Mouse (Mus musculus): ENCODE data around the gene Fntb. TPM values are rescaled to one million over a fixed set of nuclear protein-coding genes. Genes with fewer than 3 reads are reported as not detected.
"Not testable (repeated sequence)": the region's sequence is repeated elsewhere in the genome, so short reads cannot be mapped to it uniquely, and the experiment has no call there.

Gene Fntb
- polyA plus RNA-seq, 1 experiment from 2014 or later: 45.9 TPM

DNA sequence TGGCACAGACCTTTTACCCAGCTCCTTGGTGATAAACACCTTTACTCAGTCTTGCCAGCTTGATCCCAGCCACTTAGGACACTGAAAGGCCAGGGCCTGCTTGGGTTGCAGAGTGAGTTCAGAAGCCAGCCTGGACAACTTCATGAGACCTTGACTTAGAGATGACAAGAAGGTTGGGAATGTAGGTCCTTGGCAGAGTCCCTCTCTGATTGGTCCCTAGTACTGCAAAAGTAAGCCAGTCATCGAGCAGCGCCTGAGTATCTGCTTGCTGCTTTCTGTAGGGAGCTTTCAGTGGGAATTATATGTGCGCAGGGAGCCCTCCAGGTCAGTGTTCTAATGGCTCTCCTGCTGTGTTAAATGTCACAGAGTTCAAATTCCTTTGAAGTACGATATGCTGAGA is 9.7 kb downstream of the Fntb start:
- Histone ChIP-seq H3K9ac (no peak overlapping the region), H3K36me3 (no peaks in the 10 kb centered on the region), H3K4me3 (no peak overlapping the region), H3K27me3 (no peaks in the 10 kb centered on the region), H3K27ac (no peak overlapping the region), H3K4me2 (replicated peaks) (no peak overlapping the region), H3K9me3 (no peaks in the 10 kb centered on the region), H3K4me1 (no peaks in the 10 kb centered on the region)
- WGBS: 58% methylated on average over 4 of the region's 4 CpGs
- ATAC-seq (ENCODE audit: insufficient number of reproducible peaks, insufficient read depth, low FRiP score, low TSS enrichment): no peak

DNA sequence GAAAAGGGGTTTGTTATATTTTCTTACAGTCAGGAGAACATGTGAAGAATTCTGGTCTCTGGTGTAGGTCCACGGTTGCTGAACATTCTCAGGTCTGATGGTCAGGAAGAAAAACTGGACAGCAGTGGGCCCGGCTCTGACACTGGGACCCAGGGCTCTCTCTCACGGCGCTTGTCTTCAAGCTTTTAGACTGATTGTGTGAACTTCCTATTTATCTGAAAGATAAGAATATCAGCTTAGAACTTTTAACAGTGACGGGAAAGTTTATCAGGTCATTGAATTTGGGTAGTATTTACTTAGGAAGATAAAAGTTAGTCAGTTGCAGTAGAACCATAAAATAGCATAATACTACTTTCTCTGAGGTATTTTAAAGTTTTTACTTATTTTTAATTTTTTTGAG is 11.5 kb downstream of the Fntb start:
- 93% methylated on average over 5 of the region's 5 CpGs for whole genome bisulfite sequencing
- Histone ChIP-seq H3K4me3 (no peak overlapping the region), H3K4me2 (replicated peaks) (no peak overlapping the region), H3K9me3 (no peaks in the 10 kb centered on the region), H3K36me3 (no peaks in the 10 kb centered on the region), H3K9ac (no peak overlapping the region), H3K27ac (no peak overlapping the region), H3K27me3 (no peaks in the 10 kb centered on the region), H3K4me1 (no peaks in the 10 kb centered on the region)
- no peak for ATAC-seq (ENCODE audit: insufficient number of reproducible peaks, insufficient read depth, low FRiP score, low TSS enrichment)

DNA sequence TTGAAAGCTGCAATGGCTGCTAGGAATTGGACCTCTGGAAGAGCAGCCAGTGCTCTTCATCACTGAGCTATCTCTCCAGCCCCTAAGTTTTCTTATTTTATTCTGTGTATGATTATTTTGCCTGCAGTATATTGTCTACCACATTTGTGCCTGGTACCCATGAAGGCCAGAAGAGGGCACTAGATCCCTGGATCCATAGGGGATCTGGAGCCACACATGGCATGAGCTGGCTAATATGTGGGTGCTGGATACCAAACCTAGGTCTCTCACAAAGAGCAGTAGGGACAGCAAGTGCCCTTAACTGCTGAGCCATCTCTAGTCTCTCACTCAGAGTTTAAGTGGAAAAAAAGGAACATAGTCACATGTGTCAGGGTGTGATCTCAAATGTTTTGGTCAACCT is 12.5 kb downstream of the Fntb start:
- Histone ChIP-seq H3K27me3 (no peaks in the 10 kb centered on the region), H3K27ac (no peak overlapping the region), H3K4me3 (no peak overlapping the region), H3K9me3 (no peaks in the 10 kb centered on the region), H3K4me2 (replicated peaks) (no peak overlapping the region), H3K9ac (no peak overlapping the region), H3K36me3 (no peaks in the 10 kb centered on the region), H3K4me1 (no peaks in the 10 kb centered on the region)
- no peak for ATAC-seq (ENCODE audit: insufficient number of reproducible peaks, insufficient read depth, low FRiP score, low TSS enrichment)

DNA sequence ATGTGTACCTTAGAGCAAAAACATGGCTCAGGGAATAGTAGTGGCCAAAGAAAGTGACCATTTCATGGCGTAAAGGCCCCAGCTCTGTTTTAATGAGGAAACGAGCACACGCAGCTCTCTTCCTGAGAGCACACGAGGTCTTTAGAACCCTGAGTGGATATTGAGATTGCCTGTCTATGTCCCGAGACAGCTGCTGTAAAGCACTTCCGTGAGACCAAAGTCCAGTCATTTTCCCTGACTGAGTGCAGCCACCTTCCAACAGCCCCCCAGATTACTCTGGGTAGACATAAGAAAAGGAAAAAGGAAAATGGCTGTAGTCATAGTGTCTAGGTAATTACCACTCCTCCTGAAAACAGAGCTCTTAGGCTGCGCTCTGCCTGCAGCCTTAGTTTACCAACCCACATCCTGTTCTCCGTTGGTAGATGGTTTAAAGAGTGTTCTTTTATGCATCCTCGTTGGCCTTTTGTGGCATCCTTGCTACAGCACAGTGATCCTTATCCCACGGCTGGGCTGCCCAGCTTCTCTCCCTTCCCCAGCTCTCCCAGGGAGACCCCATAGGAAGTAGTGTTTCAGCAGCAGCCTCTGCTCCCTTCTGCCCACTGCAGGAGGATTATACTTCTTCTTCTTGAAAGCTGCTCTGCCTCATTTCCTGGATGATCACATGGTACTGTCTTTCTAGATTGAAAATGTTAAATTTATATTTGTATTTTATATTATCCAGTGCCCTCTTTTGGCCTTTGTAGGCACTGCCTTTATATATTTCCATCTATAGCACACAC is 13.1 kb downstream of the Fntb start:
- Histone ChIP-seq H3K36me3 (no peaks in the 10 kb centered on the region), H3K9ac (no peak overlapping the region), H3K4me2 (replicated peaks) (no peak overlapping the region), H3K4me3 (no peak overlapping the region), H3K9me3 (no peaks in the 10 kb centered on the region), H3K4me1 (no peaks in the 10 kb centered on the region), H3K27me3 (no peaks in the 10 kb centered on the region), H3K27ac (no peak overlapping the region)
- 86% methylated on average over 10 of the region's 10 CpGs for WGBS
- ATAC-seq (ENCODE audit: insufficient number of reproducible peaks, insufficient read depth, low FRiP score, low TSS enrichment): no peak

DNA sequence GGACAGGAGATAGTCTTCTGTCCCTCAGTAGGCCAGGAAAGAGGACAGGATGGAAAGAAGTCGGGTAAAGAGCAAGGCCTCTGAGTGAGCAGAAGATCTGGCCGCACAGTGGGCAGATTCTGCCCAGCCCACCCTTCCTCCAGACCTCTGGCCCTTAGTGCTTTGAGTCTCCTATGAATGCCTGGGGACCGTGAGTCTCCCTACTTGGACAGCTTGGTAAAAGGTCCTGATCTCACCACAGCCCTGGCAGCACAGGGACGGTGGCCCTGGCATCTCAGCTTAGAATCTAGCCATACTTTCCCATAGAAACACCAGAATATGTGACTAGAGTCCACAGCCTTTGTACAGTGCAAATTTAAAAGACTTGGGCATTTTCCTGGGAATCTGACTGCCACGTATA is 14.6 kb downstream of the Fntb start:
- no peaks in the 10 kb centered on the region for H3K27me3 ChIP-seq
- H3K4me2 ChIP-seq (replicated peaks): no peak overlapping the region
- WGBS: 84% methylated on average over 5 of the region's 5 CpGs
- no peak overlapping the region for H3K4me3 ChIP-seq
- H3K9ac ChIP-seq: no peak overlapping the region
- ATAC-seq (ENCODE audit: insufficient number of reproducible peaks, insufficient read depth, low FRiP score, low TSS enrichment): no peak
- H3K36me3 ChIP-seq: no peaks in the 10 kb centered on the region
- H3K4me1 ChIP-seq: no peaks in the 10 kb centered on the region
- H3K27ac ChIP-seq: no peak overlapping the region
- H3K9me3 ChIP-seq: no peaks in the 10 kb centered on the region

DNA sequence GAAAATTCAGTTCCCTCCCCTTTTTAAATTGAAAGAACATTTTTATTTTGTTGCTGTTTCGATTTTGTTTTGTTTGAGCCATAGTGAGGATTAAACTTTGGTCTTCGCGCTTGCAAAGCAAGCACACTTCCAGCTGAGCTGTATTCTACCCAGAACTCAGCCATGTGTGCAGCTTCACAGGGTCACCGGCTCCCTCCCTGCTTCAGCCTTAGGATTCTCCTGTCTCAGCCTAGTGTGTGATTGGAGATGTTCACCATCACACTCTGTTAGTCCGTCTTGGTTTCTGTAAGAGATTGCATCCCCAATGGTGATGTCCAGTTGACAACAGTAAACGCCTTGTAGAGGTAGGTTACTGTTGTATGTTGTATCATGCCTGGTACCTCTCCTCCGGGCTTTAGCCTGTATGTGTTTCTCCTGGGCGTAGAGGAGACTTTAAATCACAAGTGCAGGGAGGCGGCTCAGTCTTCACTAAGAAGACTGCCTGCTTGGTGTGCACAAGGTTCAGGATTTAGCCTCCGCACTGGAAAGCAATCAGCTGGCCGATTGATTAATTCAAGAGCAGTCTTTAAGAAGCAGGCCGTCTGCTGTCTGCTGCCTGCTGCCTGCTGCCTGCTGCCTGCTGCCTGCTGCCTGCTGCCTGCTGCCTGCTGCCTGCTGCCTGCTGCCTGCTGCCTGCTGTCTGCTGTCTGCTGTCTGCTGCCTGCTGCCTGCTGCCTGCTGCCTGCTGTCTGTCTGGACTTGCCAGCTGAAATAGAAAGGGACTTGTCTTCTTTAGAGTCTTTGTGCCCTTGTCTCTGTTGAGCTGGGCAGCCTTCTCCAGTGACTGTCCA is 15.5 kb downstream of the Fntb start:
- no peak overlapping the region for H3K4me3 ChIP-seq
- no peaks in the 10 kb centered on the region for H3K4me1 ChIP-seq
- no peak overlapping the region for H3K9ac ChIP-seq
- H3K27me3 ChIP-seq: no peaks in the 10 kb centered on the region
- H3K4me2 ChIP-seq (replicated peaks): no peak overlapping the region
- no peaks in the 10 kb centered on the region for H3K9me3 ChIP-seq
- no peak overlapping the region for H3K27ac ChIP-seq
- 72% methylated on average over 12 of the region's 12 CpGs for WGBS
- no peak for ATAC-seq (ENCODE audit: insufficient number of reproducible peaks, insufficient read depth, low FRiP score, low TSS enrichment)
- H3K36me3 ChIP-seq: no peaks in the 10 kb centered on the region

DNA sequence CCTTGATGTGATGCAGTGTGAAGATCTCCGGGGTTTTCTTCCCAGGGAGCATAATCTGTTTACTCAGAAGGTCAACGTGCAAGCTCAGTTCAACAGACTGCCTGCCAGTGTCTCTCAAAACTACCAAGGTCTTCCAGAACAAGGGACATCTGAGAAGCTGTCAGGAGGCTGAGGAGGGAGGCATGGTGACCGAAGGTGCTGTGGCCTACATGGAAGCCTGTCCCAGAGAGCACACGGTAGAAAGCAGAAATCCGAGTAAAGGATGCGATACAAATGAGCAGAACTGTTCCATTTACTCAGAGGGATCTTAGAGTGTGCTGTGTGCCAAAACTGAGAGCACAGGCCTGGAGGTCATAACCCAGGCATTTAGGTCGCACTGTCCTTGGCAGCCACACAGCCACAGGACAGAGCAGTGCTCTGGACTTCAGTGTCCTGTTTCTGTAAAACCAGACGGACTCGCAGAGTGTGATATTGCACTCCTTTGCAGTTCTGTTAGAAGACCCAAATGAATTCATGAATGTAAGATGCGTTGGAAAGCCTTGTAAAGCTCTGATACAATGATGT is 18.7 kb downstream of the Fntb start:
- H3K27ac ChIP-seq: no peak overlapping the region
- H3K9ac ChIP-seq: no peak overlapping the region
- 64% methylated on average over 10 of the region's 10 CpGs for WGBS
- H3K4me1 ChIP-seq: no peaks in the 10 kb centered on the region
- no peaks in the 10 kb centered on the region for H3K27me3 ChIP-seq
- no peak overlapping the region for H3K4me3 ChIP-seq
- no peak for ATAC-seq (ENCODE audit: insufficient number of reproducible peaks, insufficient read depth, low FRiP score, low TSS enrichment)
- no peaks in the 10 kb centered on the region for H3K36me3 ChIP-seq
- H3K9me3 ChIP-seq: no peaks in the 10 kb centered on the region
- H3K4me2 ChIP-seq (replicated peaks): no peak overlapping the region

DNA sequence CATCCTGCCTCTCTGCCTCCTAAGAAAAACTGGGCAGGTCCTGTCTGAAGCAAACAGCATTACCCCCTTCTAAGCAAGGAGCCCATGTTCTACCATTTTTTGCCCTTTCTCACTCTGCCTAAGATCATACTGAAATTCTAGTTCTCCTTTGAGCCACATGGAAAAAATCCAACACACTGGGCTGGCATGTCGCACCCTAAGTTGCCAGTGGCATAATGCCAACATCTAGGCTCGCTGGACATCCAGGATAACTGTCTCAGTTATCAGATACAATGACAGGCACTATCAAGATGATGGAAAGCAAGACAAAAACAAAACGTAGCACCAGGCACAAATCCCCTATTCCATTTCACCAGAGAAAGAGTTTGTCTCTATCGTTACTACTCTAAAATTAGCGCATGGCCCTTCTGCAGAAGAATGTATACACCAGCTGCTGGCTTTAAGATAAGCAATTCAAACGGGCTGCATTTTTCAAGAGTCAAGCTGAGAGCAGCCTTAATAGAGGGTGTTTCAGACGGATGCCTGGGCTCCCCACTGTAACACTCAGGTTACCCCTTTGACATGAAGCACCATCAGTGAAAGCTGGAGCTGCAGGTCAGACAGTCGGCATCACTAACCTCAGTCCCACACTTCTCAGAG is 25.2 kb downstream of the Fntb start:
- no peak overlapping the region for H3K4me3 ChIP-seq
- H3K27ac ChIP-seq: no peak overlapping the region
- H3K9ac ChIP-seq: no peak overlapping the region
- no peaks in the 10 kb centered on the region for H3K36me3 ChIP-seq
- no peaks in the 10 kb centered on the region for H3K4me1 ChIP-seq
- no peaks in the 10 kb centered on the region for H3K9me3 ChIP-seq
- no peak overlapping the region for H3K4me2 ChIP-seq (replicated peaks)
- ATAC-seq (ENCODE audit: insufficient number of reproducible peaks, insufficient read depth, low FRiP score, low TSS enrichment): no peak
- WGBS: 55% methylated on average over 8 of the region's 8 CpGs
- no peaks in the 10 kb centered on the region for H3K27me3 ChIP-seq

DNA sequence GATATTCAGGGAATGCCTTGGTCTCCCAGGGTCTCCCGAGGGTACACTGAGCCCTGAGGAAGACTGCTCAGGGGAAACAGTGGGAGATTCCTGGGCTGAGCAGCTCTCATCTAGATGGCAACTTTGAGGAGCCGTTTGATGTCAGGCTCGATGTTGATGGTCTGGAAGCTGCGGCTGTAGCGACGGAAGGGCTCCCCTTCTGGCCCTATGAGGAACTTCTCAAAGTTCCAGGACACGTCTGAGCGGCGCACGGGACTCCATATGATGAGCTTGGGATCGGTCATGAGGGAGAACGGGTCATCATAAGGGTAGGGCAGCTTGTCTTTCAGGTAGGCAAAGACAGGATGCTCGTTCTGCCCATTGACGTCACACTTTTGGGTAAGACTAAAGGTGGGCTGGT is 27.2 kb downstream of the Fntb start:
- H3K9ac ChIP-seq; H3K27me3 ChIP-seq; H3K4me2 ChIP-seq (replicated peaks); ATAC-seq (ENCODE audit: insufficient number of reproducible peaks, insufficient read depth, low FRiP score, low TSS enrichment); H3K27ac ChIP-seq; H3K4me3 ChIP-seq; H3K4me1 ChIP-seq; H3K9me3 ChIP-seq; H3K36me3 ChIP-seq: not testable (repeated sequence)
- WGBS: 52% methylated on average over 14 of the region's 14 CpGs

DNA sequence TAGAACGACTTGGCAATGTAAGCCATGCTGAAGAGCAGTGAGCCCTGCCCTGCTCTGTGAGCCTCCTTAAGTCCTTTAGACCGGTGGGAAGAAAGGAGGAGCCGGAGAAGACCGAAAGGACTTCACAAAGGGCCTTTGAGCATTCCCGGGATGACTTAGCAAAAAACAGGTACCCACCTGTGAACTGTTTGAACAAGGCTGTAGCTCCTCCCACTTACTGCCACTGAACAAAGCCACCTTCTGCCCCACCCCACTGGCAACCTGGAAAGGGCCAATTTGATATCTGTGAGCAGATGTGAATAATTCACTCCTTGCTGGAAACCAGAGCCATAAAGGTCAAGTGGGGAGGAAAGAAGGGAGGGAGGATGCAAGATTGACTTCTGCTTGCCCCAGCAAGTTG is 30.0 kb downstream of the Fntb start, which contains the start of gene Gpx2:
TSS of gene Gpx2 (minus strand) at position 205 of the 400 bp plus-strand sequence.
- H3K9me3 ChIP-seq: no peaks in the 10 kb centered on the region

DNA sequence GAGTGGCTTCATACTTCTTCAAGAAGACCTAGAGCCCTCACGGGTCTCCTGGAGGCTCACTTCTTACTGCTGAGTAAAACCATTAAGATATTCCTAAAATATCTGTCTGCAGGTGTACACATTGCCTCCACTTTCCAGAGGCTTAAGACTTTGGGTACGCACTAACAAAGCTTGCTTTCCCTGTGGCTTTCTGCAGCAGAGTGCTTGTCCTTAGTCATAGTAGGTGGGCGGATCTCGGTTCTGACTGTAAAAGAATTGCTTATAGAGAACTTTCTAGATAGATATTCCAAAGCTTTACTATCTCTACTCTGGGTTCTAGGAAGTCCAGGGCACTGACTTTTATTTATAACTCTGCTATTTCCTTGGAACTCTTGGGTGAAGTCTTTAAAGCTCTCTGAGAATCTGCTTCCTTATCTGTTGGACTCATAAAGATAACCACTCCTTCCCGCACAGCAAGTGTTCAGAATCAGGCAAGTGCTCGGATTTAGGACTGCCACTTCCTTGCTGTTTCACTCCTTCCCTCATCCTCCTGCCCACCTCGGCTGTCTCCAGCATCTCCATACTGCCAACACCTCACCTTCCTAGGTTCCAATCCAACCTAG is 31.6 kb downstream of the Fntb start:
- ATAC-seq (ENCODE audit: insufficient number of reproducible peaks, insufficient read depth, low FRiP score, low TSS enrichment): no peak
- Histone ChIP-seq H3K4me3 (no peak overlapping the region), H3K9me3 (no peaks in the 10 kb centered on the region), H3K27ac (no peak overlapping the region), H3K36me3 (no peaks in the 10 kb centered on the region), H3K27me3 (no peaks in the 10 kb centered on the region), H3K9ac (no peak overlapping the region), H3K4me1 (0 out of 2 replicates have a peak, but pooled peaks cover 5% of the 10 kb centered on the region), H3K4me2 (replicated peaks) (no peak overlapping the region)
- WGBS: 87% methylated on average over 7 of the region's 7 CpGs

More for the DNA sequence above, 30.0 kb downstream of the Fntb start, which contains the start of gene Gpx2:
- WGBS: 65% methylated on average over 5 of the region's 5 CpGs
- H3K27ac ChIP-seq: no peak within 1 kb of the TSS
- H3K27me3 ChIP-seq: no peaks in the 10 kb centered on the region
- no peaks in the 10 kb centered on the region for H3K36me3 ChIP-seq
- no peak for ATAC-seq (ENCODE audit: insufficient number of reproducible peaks, insufficient read depth, low FRiP score, low TSS enrichment)
- H3K4me1 ChIP-seq: 0 out of 2 replicates have a peak, but pooled peaks cover 5% of the 10 kb centered on the region
- H3K4me3 ChIP-seq: no peak within 1 kb of the TSS
- no peak within 1 kb of the TSS for H3K4me2 ChIP-seq (replicated peaks)
- H3K9ac ChIP-seq: no peak within 1 kb of the TSS
